Mouse (Mus musculus): ENCODE data around the gene Tmem150b.

Gene Tmem150b

GRCm38 (mm10) chr7:4725169-4725568 lies at the start of gene Tmem150b:
Gene Tmem150b, minus strand, starts transcription at chr7:4725249.
- no peak for DNase-seq (ENCODE audit: low spot score)

- DNase-seq (ENCODE audit: low spot score), result no peak
Observed at GRCm38 (mm10) chr7:4771202-4771601, 46.2 kb upstream of the Tmem150b start, which contains the start of gene Fam71e2. Gene Fam71e2, minus strand, starts transcription at chr7:4771302.

DNA sequence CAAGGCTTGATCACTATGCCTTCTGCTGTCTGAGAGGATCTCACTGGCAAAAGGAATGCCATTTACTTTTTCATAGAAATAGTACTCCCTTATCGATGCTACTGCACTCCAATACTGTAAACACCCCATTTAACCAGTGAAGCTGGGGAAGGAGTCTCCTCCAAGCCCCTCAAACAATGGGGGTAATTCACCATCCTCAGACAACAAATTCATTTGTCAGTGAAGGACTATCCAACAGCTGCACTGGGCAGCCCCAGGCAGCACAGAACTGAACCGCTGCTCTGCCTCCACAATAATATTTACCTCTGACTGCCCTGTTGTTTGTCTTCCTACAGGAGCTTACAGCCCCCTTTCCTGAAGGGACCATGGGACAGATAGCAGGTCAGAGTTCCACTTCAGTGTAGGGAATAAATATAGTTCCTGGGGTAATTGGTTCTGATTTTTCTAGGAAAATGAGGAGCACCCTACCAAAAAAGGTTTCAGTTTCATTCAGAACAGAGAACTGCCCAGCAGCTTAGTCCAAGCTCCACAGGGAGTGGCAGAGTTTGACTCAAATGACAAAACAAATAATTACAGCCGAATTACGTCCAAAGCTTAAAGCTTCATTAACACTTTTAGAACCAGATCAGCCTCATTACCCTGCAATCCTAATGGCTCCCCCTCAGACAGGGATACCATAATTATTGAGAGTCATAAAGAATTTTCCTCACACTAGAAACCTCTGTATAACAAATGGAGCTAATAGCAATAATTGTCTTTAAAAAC lies 40.1 kb upstream of the Tmem150b start:
- DNase-seq (ENCODE audit: low spot score), result no peak

- no peak for DNase-seq (ENCODE audit: low spot score)
Observed at GRCm38 (mm10) chr7:4759670-4760069, 34.6 kb upstream of the Tmem150b start.

DNA sequence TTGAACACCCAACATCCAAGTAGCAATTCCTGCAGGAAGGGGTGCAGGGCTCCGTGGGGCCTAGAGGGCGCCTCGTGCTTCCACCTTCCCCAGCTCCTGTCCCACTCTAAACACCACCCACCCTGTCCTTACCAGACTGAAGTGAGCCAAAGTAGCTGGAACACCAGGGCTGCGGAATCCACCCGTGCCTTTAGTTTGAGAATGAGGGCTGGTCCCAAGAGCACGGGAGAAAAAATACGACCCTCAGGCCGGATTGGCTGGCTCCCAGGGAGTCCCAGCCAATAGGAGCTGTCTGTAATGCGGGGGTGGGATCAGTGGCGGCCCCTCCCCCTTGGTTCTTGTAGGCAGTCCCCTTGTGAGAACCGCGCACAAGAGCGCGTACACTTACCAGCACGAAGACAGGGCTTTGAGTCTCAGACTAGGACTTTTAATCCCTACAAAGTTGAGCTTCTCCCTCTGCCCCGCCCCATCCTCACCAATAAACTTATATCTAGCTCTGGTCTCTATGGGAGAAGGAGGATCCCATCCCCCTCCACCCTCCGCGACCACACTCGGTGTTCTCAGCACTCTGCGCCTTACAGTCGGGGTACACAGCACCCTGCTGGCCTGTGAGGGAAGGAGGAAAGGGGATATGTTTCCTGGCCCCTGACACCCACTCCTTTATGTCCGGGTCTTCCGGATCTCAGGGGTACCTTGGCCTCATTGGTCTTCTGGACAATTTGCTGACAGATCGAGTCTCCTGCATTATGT lies 27.9 kb upstream of the Tmem150b start, which contains the start of gene Cox6b2:
Gene Cox6b2, minus strand, starts transcription at position 274 of the 750 bp plus-strand sequence.
- DNase-seq (ENCODE audit: low spot score), result no peak

- DNase-seq (ENCODE audit: low spot score), result no peak
Observed at GRCm38 (mm10) chr7:4751971-4752820, 27.1 kb upstream of the Tmem150b start.

DNA sequence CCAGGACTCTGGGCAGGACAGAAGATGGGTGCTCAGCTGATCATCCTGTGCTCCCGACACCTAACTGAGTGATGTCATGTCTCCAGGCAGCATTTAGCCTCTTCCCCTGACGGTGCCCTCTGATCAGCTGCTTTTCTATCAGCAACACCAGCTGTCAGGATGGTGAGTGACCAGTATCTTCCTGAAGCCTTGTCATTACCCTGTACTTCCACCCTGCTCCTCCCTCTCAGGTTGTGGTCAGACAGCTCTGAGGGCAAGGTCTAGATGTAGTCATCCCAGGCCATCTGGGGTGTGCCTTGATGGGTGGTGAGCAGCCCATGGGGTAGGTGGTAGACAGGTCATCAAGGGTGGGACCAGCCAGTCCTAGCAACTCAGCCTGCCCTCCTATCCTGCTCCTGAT lies 24.1 kb upstream of the Tmem150b start:
- no peak for DNase-seq (ENCODE audit: low spot score)

DNA sequence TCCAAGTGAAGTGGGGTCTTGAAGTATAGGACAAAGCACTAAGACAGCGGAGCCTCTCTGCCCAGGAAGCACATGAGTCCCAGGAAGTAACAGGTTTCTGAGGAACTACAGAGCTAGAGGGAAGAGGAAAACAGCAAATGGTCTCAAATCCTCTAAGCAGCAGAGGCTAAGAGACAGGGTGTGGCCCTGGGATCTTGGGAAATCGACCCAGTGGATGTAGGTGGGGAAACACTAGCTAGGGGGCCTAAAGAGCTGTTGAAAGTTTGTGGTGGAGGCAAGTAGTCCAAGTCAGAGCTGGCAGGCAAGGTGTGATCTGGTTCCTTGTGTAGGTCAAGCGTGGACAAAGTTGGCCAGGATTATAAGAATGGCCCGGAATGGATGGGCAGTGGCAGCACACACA lies 23.3 kb upstream of the Tmem150b start:
- DNase-seq (ENCODE audit: low spot score), result no peak

GRCm38 (mm10) chr7:4747156-4747899 lies 22.3 kb upstream of the Tmem150b start:
- no peak for DNase-seq (ENCODE audit: low spot score)

GRCm38 (mm10) chr7:4746326-4746980 lies 21.4 kb upstream of the Tmem150b start:
- no peak for DNase-seq (ENCODE audit: low spot score)

DNA sequence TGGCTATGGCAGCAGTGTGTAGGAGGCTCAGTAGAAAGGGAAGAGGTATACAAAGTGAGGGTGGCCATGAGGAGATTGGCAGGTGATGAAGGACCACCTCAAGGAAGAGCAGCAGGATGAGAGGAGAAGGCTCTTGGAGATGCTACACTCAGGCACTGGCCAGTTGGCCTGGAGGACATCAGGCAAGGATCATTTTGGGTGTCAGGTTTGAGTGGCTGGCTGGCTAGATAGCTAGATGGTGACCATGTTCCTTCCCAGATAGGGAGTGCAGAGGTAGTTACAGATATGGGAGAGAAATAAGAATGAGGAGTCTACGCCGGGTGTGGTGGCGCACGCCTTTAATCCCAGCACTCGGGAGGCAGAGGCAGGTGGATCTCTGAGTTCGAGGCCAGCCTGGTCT lies 19.8 kb upstream of the Tmem150b start:
- DNase-seq (ENCODE audit: low spot score), result no peak

DNA sequence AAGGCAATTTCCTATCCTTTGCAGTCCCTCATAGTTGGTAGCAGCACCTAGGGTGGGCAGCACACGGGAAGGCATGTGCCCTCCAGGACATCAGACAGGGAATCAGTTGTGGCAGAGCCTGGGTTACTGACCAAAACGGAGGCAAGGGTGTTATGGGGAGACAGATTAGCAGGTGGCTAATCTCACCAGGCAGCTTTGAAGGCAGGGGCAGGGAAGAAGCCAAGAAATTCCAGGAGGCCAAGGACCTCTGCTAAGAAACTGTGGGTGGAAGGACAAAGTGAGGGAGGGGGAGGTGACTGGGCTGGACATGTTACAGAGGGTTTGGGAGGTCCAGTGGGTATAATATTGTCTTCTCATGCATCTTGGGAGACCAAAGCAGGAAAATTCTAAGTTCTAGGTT lies 18.3 kb upstream of the Tmem150b start:
- no peak for DNase-seq (ENCODE audit: low spot score)

- no peak for DNase-seq (ENCODE audit: low spot score)
Observed at GRCm38 (mm10) chr7:4742482-4742819, 17.4 kb upstream of the Tmem150b start.

- no peak for DNase-seq (ENCODE audit: low spot score)
Observed at GRCm38 (mm10) chr7:4741672-4742481, 16.8 kb upstream of the Tmem150b start.

DNA sequence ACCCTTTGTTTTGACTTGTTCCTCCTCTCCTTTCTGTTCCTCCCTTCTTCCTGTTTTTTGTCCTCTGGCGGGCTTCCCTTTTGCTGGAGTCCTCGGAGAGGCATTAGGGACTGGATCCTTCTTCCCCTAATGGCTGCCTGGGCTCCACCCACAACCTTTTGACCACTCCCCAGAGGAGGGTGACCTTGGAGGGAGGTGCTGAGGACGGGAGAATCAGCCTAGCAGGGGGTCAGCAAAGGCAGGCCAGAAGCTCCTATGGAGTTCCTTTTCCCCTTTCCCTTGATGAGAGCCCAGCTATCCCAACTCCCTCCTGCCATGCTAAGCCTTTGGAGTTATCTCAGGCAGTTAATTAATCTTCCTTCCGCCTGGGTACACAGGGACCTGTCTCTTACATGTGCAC lies 16.1 kb upstream of the Tmem150b start:
- peak; percentile 42 for DNase-seq (ENCODE audit: low spot score)

- no peak for DNase-seq (ENCODE audit: low spot score)
Observed at GRCm38 (mm10) chr7:4740309-4740727, 15.3 kb upstream of the Tmem150b start.

GRCm38 (mm10) chr7:4739544-4740275 lies 14.7 kb upstream of the Tmem150b start, which contains the start of gene Kmt5c:
Gene Kmt5c, plus strand, starts transcription at chr7:4740115.
- peak; percentile 99 for DNase-seq (ENCODE audit: low spot score)

DNA sequence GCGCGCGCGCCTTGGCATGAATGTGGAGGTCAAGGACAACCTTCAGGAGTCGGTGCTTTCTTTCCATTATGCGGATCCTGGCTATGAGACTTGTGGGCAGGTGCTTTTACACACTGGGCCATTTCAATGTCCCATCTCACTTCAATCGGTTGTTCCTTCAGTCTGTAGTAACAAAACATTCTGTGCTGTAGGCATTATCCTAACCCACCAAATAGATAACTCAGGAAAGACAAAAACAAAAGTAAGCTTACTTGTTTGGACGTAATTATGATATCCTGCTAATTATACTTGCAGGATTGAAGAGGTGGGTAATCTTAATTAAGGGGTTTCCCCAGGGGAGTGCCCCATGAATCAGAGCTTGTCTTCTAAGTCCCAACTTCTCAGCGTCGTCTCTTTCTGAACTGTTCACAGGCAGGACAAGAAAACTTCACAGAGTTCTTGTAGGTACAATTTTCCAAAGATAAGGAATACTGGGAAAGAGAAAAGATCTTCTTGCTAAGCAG lies 14.0 kb upstream of the Tmem150b start:
- DNase-seq (ENCODE audit: low spot score), result no peak

GRCm38 (mm10) chr7:4732968-4733392 lies 7.9 kb upstream of the Tmem150b start:
- DNase-seq (ENCODE audit: low spot score), result peak; percentile 65
